Mouse (Mus musculus) intestine, embryonic 15.5 days (tissue): Measurements from ENCODE around the gene Nfe2. TPM values are rescaled to one million over a fixed set of nuclear protein-coding genes. Genes with fewer than 3 reads are reported as not detected.

Source experiments
- ATAC-seq: fragments of 200-750 bp; cut with Nextera tagmentation; 2 replicates; pipeline ENCODE4 v1.8.0; 2017; ENCODE audit warnings: moderate TSS enrichment, moderate library complexity
- H3K27ac ChIP-seq: fragments of 300-500 bp; sonication (generic); 2 replicates; pipeline ENCODE4 v1.5.1; 2015; ENCODE audit warnings: mild to moderate bottlenecking, inconsistent platforms
- H3K27me3 ChIP-seq: fragments of 300-500 bp; sonication (generic); replicated peaks from 2 replicates; pipeline ENCODE4 v1.6.1; 2015; ENCODE audit warnings: inconsistent platforms
- H3K36me3 ChIP-seq: fragments of 300-500 bp; sonication (generic); 2 replicates; pipeline ENCODE4 v1.6.1; 2015; ENCODE audit warnings: inconsistent platforms
- H3K4me1 ChIP-seq: fragments of 300-500 bp; sonication (generic); replicated peaks from 2 replicates; pipeline ENCODE4 v1.6.1; 2015; ENCODE audit warnings: inconsistent platforms
- H3K4me2 ChIP-seq: fragments of 300-500 bp; sonication (generic); replicated peaks from 2 replicates; pipeline ENCODE4 v1.6.1; 2015; ENCODE audit warnings: mild to moderate bottlenecking, inconsistent platforms
- H3K4me3 ChIP-seq: fragments of 300-500 bp; sonication (generic); replicated peaks from 2 replicates; pipeline ENCODE4 v1.5.1; 2015; ENCODE audit warnings: inconsistent platforms
- H3K9ac ChIP-seq: fragments of 300-500 bp; sonication (generic); 2 replicates; pipeline ENCODE4 v1.6.1; 2015; ENCODE audit warnings: inconsistent platforms
- H3K9me3 ChIP-seq: fragments of 300-500 bp; sonication (generic); 2 replicates; pipeline ENCODE4 v1.6.1; 2016; ENCODE audit warnings: inconsistent platforms
- WGBS: fragments of 180-500 bp; shearing (Covaris S2); methylation state at CpG from one replicate; pipeline ENCODE4 v1.1.7; 2015; 5-methylcytosine and 5-hydroxymethylcytosine counted together
- polyA plus RNA-seq: library from polyadenylated mRNA; unstranded; fragments of >200 nt; fragmentation: Nextera tagmentation; extraction: Ambion mirVana; gene quantifications from 2 replicates; pipeline ENCODE4 v1.2.1, GENCODE M21; 2015

Nfe2 gene
- polyA plus RNA-seq, result 3.5 and 4.9 TPM in 2 replicates

DNA sequence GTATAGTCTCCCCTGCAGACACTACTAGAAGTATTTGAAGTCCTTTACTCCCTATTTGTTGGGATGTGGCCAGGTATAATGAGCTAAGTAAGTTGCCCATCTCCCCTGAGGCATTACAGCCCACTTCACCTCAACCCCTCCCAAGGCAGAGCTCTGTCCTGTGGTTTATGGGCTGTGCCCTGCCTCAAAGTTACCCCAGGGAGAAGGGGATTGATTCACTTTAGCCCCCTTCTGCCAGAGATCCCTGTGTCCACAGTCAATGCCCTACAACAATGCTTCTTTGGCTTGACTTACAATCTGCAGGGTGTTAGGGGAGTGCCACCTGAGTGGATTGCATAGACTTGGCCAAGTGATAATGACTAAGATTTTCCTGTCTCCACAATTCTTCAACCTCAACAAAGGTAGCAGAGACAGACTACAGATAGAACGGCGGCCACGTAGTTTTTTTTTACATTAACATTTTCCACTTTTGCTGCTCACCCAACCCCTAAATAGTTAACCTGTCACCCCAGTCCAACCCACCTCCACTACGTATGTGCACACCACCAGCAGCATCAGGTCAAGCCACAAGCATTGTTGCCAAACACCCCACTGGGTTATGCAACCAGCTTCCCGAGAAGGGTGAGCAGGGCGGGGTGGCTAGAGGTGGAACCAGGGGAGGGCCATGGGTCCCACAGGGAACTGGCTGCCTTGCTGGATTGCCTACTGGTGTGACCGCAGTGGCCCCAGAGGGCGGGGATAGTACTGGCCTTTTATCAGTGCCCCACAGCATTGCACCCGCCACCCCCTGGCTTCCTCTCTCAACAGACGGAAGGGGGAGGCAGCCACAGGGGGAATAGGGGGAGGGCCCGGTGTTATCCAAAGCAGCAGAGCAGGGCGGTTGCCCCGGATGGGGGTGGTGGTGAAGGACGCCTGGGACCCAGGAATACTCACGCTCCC lies at the start of gene Nfe2:
Gene Nfe2, minus strand, starts transcription at position 614 of the 939 bp plus-strand sequence.
- H3K36me3 ChIP-seq, result no peaks in the 10 kb centered on the region
- peak; percentile 96 for ATAC-seq
- H3K4me2 ChIP-seq, result peak within 1 kb of the TSS; percentile 56
- no peaks in the 10 kb centered on the region for H3K27me3 ChIP-seq
- no peaks in the 10 kb centered on the region for H3K9me3 ChIP-seq
- H3K4me1 ChIP-seq, result peaks cover 19% of the 10 kb centered on the region
- H3K9ac ChIP-seq, result peak within 1 kb of the TSS; percentile 28; the same call in 1 of the 2 replicates
- peak within 1 kb of the TSS; percentile 18; the same call in 1 of the 2 replicates for H3K4me3 ChIP-seq
- H3K27ac ChIP-seq, result peak within 1 kb of the TSS; percentile 40; the same call in 1 of the 2 replicates
- 10% methylated on average over 15 of the region's 15 CpGs for WGBS

DNA sequence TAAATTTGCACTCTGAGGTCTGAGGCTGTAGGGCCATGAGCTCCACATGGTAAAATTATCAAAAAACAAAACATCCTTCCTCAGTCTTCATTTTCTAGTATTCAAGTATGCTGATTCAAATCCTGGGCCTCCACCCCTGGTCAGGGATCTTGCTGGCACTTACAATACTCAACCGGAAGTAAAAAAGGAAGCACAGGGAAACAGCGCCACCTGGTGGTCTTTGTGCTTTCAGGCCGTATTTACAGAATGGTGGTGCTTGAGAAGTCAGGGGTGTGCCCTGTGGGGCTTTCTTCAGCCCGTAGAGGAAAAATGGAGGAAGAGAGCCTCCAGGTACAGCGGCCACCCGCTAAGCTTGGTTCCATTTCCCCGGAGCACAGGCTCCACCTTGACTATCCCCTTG lies 48.9 kb upstream of the Nfe2 start:
- 3% methylated on average over 7 of the region's 7 CpGs for WGBS
- H3K9ac ChIP-seq, result no peak overlapping the region
- H3K27me3 ChIP-seq, result no peaks in the 10 kb centered on the region
- 0 out of 2 replicates have a peak, but pooled peaks have one; percentile 3 for ATAC-seq
- H3K27ac ChIP-seq, result peak overlapping the region; percentile 96
- no peak overlapping the region for H3K4me3 ChIP-seq
- no peaks in the 10 kb centered on the region for H3K9me3 ChIP-seq
- no peaks in the 10 kb centered on the region for H3K36me3 ChIP-seq
- H3K4me1 ChIP-seq, result peaks cover 51% of the 10 kb centered on the region
- peak overlapping the region; percentile 38; the same call in 1 of the 2 replicates for H3K4me2 ChIP-seq

DNA sequence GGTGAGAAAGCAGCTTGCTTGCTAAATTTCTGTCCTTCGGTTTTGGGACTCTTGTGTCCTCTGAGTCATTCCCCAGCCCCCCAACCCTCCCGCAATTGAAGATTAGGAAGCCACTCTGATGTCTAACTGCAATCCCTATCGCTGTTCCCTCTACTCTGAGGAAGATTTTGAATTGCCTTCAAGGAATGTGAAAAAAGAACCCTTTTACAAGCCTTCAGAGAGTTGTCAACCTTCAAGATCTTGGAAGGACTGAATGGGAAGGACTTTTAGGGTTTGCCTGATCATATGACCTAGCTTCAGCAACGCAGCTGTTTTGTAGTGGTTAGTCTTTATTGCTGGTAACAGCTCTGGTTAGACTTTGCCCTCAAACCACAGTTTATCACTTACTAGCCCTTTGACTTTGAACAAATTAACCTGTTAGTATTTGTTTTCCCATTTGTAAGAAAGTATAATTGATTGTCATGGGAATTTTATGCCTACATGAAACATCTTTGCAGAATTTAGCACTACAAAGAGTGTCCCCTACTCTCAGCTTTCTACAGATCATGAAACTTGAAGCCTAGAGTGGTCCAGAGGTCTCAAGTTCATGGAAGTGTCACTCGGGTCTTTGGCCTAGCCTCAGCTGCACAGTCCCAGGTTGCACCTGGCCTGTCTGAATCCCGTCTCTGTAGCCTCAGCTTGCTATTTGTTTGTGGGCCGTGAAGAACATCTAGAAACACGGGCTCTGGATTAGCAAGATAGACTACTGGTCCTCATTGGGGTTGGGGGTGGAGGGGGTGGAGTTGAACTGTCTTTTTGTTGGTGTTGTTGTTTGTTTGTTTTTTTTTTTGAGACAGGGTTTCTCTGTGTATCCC lies 47.8 kb upstream of the Nfe2 start:
- peak overlapping the region; percentile 49 for H3K4me3 ChIP-seq
- H3K27me3 ChIP-seq, result no peaks in the 10 kb centered on the region
- no peaks in the 10 kb centered on the region for H3K9me3 ChIP-seq
- WGBS, result 23% methylated on average over 8 of the region's 8 CpGs
- peak overlapping the region; percentile 57 for H3K9ac ChIP-seq
- H3K27ac ChIP-seq, result peak overlapping the region; percentile 96
- peaks cover 61% of the 10 kb centered on the region for H3K4me1 ChIP-seq
- no peaks in the 10 kb centered on the region for H3K36me3 ChIP-seq
- peak; percentile 29 for ATAC-seq
- peak overlapping the region; percentile 88 for H3K4me2 ChIP-seq

DNA sequence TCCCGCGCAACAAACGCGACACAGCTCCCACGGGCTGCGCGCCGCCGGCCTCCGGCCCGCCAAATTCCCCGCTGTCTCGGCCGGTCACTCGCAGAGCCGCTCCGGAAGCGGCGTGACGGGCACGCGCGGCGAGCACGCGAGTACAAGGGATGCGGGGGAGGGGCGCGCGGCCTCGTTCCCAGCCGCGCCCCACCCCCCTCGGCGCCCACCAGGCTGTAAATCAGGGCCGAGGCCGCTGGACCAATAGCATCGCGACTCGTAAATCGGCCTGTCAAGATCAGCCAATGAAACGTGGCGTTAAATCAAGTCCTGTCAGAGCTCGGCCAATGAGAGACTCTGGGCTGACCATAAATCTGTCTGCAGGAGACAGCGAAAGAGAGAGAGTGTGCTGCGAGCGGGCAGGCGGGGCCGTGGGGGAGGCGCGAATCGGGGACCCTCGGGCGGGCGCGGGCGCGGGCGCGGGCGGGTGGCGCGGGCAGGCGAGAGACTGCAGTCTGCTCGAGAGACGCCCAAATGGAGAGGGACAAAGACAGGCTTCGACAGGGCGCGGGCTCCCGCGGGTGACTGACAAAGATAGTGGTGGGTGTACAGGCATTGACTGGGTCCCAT lies 47.0 kb upstream of the Nfe2 start:
- H3K4me1 ChIP-seq, result peaks cover 69% of the 10 kb centered on the region
- ATAC-seq, result peak; percentile 94
- H3K4me3 ChIP-seq, result peak overlapping the region; percentile 49
- peak overlapping the region; percentile 96 for H3K27ac ChIP-seq
- peak overlapping the region; percentile 88 for H3K4me2 ChIP-seq
- peak overlapping the region; percentile 62 for H3K9ac ChIP-seq
- no peaks in the 10 kb centered on the region for H3K9me3 ChIP-seq
- under 1% methylated on average over 71 of the region's 71 CpGs for WGBS
- H3K36me3 ChIP-seq, result no peaks in the 10 kb centered on the region
- no peaks in the 10 kb centered on the region for H3K27me3 ChIP-seq

DNA sequence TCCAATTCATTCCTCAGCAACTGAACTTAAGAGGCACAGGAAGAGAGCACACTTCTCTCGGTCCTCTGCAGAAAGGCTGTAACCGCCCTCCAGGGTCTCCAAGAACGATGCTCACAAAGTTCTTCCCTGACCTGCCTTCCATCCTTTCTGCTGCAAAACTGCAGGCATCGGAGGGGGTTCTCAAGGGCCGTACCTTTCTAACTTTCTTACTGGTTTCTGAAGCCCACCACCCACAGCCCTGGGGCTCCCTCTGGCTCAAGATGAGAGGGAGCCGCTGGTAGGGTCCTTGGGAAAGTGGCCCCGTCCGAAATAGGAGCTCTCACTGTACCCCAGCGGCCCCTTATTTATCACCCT lies 46.4 kb upstream of the Nfe2 start:
- H3K4me2 ChIP-seq, result peak overlapping the region; percentile 88
- H3K27ac ChIP-seq, result peak overlapping the region; percentile 91
- WGBS, result 2% methylated on average over 9 of the region's 9 CpGs
- no peaks in the 10 kb centered on the region for H3K27me3 ChIP-seq
- peak overlapping the region; percentile 49 for H3K4me3 ChIP-seq
- peaks cover 74% of the 10 kb centered on the region for H3K4me1 ChIP-seq
- H3K9me3 ChIP-seq, result no peaks in the 10 kb centered on the region
- peak; percentile 7 for ATAC-seq
- peak overlapping the region; percentile 62 for H3K9ac ChIP-seq
- H3K36me3 ChIP-seq, result no peaks in the 10 kb centered on the region

DNA sequence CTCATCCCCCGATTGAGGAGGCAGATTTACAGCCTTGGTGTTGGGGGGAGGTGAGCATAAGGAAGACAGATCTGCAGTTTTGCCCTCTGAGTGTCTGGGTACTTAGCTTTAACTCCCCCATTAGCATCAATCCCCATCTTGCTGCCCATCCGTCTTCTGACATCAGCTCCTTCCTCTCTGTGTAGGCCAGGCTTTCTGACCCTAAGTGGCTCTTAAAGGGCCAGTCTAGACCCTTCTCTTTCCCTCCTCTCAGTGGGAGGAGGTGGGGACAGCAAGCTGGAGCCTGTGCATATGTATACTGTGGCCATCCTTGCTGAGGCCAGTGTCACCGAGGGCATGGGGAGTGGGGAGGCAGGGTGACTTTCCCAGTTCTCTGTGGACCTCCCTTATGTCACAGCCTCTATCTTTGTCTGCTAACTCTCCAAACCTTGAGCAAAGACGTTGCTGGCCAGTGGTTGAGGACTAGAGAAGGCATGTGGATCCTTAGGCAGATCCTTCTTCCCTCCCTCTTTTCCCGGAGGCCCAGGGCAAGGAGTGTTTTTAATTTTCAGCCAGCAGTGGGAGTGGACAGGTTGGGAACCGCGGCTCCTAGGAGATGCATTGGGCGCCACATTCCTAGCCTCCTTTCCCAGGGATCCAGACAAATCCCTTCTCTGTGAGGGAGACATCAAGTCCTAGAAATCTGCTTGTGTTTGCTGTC lies 45.9 kb upstream of the Nfe2 start:
- H3K9ac ChIP-seq, result peak overlapping the region; percentile 62
- no peaks in the 10 kb centered on the region for H3K27me3 ChIP-seq
- peak overlapping the region; percentile 88 for H3K4me2 ChIP-seq
- peak overlapping the region; percentile 49 for H3K4me3 ChIP-seq
- 14% methylated on average over 8 of the region's 8 CpGs for WGBS
- H3K27ac ChIP-seq, result peak overlapping the region; percentile 91
- H3K4me1 ChIP-seq, result peaks cover 77% of the 10 kb centered on the region
- no peaks in the 10 kb centered on the region for H3K9me3 ChIP-seq
- no peaks in the 10 kb centered on the region for H3K36me3 ChIP-seq
- ATAC-seq, result no peak

DNA sequence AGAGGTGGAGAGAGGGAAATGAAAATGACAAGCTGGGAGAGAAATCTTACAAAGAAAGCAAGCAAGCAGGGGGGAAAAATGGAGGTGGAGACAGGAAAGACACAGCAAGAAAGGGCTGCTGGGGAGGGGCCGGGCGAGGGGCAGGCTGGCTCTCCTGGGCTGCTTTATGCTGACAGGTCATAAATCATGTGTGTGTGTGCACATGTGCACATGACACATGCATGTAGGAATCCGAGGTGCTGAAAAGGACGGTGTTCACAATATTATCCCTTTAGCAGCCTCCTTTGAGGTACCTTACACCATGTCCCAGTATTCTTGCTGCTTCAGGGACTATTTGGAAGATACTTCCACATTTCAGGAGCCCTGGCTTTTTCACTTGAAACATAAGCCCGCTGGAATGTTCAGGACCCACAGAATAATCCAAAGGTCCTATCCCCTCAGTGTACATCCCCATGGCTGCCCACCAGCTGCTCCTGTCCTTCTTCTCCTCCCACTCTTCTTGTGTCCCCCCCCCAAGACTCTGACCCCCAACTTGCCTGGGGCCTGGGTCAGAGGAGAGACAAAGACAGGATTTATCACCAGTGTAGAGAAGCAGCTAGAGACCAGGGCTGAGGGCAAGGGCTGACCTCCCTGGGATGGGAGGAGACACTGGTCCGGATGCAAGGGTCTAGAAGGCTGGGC lies 44.3 kb upstream of the Nfe2 start:
- 22% methylated on average over 6 of the region's 6 CpGs for WGBS
- no peak overlapping the region for H3K9ac ChIP-seq
- H3K4me1 ChIP-seq, result peaks cover 72% of the 10 kb centered on the region
- H3K27ac ChIP-seq, result peak overlapping the region; percentile 58
- H3K36me3 ChIP-seq, result no peaks in the 10 kb centered on the region
- H3K27me3 ChIP-seq, result no peaks in the 10 kb centered on the region
- ATAC-seq, result no peak
- H3K4me3 ChIP-seq, result no peak overlapping the region
- H3K9me3 ChIP-seq, result no peaks in the 10 kb centered on the region
- H3K4me2 ChIP-seq, result no peak overlapping the region

DNA sequence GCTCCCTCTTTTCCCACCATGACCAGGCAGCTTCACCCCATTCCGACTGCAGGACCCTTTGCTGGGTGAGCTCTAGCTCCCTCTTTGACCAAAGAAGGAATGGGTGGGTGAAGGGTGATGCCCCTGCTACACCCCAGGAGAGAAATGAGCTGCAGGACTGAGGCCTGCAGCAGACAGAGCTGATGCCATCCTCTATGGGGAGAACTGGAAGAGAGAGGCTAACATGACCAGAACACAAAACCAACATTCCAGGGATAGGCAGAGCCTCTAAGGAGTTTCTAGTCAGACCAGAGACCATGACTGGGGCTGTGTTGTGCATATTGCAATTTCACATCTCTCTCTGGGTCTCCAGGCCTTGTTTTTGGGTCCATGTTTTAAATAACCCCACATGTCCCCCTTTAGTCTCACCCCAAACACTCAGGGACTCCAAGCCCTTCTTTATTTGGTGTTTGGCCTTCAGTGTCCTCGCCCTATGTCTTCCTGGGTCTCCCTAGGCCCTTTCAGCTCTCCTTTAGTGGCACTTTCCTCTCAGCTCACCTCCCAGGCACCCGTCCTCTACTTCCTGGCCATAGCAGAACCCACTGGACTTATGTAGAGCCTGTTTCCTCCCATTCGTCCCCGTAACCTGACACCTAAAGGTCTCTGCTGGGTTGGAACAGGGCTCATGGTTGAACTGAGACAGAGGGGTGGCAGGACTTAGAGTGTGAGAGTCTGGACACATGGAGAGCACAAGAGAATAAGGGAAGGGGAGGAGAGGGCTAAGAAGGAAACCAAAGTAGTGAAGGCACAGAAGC lies 43.5 kb upstream of the Nfe2 start:
- Histone ChIP-seq H3K9ac (no peak overlapping the region), H3K4me1 (peaks cover 67% of the 10 kb centered on the region), H3K36me3 (0 out of 2 replicates have a peak, but pooled peaks cover 7% of the 10 kb centered on the region), H3K4me2 (no peak overlapping the region), H3K27me3 (no peaks in the 10 kb centered on the region), H3K27ac (peak overlapping the region; percentile 58), H3K4me3 (no peak overlapping the region), H3K9me3 (no peaks in the 10 kb centered on the region)
- no peak for ATAC-seq
- 35% methylated on average over 5 of the region's 5 CpGs for WGBS

DNA sequence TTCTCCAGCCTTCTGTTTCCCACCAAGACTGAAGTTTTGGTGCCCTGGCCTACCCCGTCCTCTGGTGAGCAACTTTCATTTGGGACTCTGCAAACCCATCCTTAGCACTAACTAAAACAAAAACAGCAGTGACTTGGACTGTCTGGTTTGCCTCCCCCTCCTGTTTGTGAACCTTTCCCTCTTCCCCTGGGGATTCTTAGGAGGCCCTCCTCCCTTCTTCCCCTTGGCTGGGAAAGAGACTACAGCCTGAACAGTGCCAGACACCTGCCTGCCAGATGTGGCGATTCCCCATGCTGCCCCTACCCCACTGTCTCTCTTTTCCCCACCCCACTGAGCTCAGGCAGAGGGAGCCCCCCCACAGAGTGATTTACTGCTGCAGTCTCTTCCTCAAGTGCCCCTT lies 42.8 kb upstream of the Nfe2 start:
- Histone ChIP-seq H3K4me2 (0 out of 2 replicates have a peak overlapping the region, but pooled peaks have one; percentile 36), H3K27me3 (no peaks in the 10 kb centered on the region), H3K9me3 (no peaks in the 10 kb centered on the region), H3K4me1 (peaks cover 63% of the 10 kb centered on the region), H3K4me3 (no peak overlapping the region), H3K36me3 (peaks cover 12% of the 10 kb centered on the region; the same call in 1 of the 2 replicates), H3K27ac (peak overlapping the region; percentile 79), H3K9ac (no peak overlapping the region; the same call in 1 of the 2 replicates)
- ATAC-seq, result no peak
- 22% methylated on average over 2 of the region's 2 CpGs for WGBS

DNA sequence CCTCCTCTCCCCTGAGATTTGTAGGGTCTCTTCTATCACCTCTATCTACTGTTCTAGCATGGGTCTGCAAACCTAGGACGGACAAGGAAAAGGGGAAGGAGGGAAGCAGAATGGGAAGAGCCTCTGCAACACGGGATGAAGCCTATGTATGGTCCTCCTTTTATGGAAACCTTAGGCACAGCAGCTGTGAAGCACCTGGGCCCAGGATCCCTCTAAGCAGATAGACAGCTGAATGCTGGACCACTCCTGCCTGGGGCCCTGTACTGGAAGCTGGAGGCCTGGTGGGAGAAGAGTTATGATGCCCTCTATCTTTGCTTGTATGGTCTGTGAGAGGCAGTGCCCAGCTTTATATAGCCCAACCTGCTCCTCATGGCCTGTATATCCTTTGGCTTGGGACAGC lies 42.4 kb upstream of the Nfe2 start:
- H3K4me3 ChIP-seq, result no peak overlapping the region
- H3K9ac ChIP-seq, result no peak overlapping the region; the same call in 1 of the 2 replicates

More for the DNA sequence above, 42.4 kb upstream of the Nfe2 start:
- peaks cover 16% of the 10 kb centered on the region for H3K36me3 ChIP-seq
- H3K27ac ChIP-seq, result peak overlapping the region; percentile 79
- peak overlapping the region; percentile 36; the same call in 1 of the 2 replicates for H3K4me2 ChIP-seq
- H3K9me3 ChIP-seq, result no peaks in the 10 kb centered on the region
- peaks cover 59% of the 10 kb centered on the region for H3K4me1 ChIP-seq
- 28% methylated on average over 2 of the region's 2 CpGs for WGBS
- no peaks in the 10 kb centered on the region for H3K27me3 ChIP-seq
- no peak for ATAC-seq
